In the genomic region with DNA sequence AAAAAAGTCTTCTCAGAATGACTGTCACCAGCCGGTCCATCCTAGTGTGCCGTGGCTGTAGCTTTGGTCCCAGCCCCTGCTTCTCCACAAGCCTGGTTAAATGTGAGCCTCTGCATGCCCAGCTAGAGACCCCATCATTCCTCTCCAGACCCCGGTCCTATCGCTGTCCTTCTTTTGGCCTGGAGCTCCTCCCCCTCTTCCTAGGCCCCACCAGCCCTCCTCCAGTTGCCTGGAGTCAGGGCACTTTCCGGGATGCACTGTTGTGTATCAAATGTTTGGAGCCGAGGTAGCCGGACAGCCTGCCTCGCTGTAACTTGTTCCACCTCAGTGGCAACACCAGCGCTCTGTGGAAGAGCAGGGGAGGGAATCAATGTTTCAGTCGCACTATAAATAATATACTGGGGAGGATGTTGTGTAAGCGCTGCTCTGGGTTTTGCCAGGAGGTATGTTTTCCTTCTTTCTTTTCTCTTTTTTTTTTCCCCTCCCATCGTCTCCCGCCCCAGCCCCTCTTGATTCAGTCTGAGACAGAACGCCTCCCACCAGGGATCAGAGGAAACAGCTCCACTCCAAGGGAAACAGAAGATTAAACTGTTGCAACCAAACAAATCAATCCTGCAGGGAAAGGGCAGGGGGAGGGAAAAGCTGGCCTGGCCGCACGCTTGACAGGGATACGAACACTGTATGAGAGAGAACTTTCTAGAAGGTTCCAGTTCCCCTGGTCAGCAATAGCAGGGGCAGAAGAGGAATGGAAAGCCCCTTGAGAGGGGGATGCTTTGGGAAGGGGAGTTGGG, we compare ENCODE assay signal across 8 mouse cellular contexts.
DNase-seq lines count a peak whose midpoint lies in the region; ATAC-seq and TF ChIP-seq lines count a peak whose summit lies in the region.

No protein-coding gene starts in this region.

- intact Hi-C loops in heart, adult 2 months (cut with DNase I): no loop called here
- intact Hi-C loops in left cerebral cortex, postnatal 36 days (cut with DNase I): no loop called here

- no peaks in the 10 kb centered on the region for H3K79me2 ChIP-seq in heart, adult 2 months (replicated peaks; ENCODE audit: control insufficient read depth, insufficient read depth, low read length)

- H3K9ac ChIP-seq in forebrain, embryonic 16.5 days (replicated peaks; ENCODE audit: low read depth, low read length): no peak overlapping the region
- no peak overlapping the region for H3K9ac ChIP-seq in heart, adult 2 months (ENCODE audit: low read depth, low read length)

- TF ChIP-seq CTCF in heart, adult 2 months (IDR thresholded peaks at IDR 0.05): no peak

- TF ChIP-seq EP300 in heart, adult 2 months (IDR thresholded peaks at IDR 0.05; ENCODE audit: insufficient read depth, low read depth, low read length): no peak

- WGBS in forebrain, embryonic 10.5 days: 36% methylated on average over 17 of the region's 17 CpGs
- whole genome bisulfite sequencing in forebrain, embryonic 16.5 days: 22% methylated on average over 17 of the region's 17 CpGs
- 30% methylated on average over 17 of the region's 17 CpGs for WGBS in heart, adult 2 months

- H3K36me3 ChIP-seq in forebrain, embryonic 10.5 days (replicated peaks): no peaks in the 10 kb centered on the region
- H3K36me3 ChIP-seq in forebrain, embryonic 16.5 days (ENCODE audit: control insufficient read depth, insufficient read depth): no peaks in the 10 kb centered on the region
- H3K36me3 ChIP-seq in heart, adult 2 months (ENCODE audit: control insufficient read depth, insufficient read depth, low read length): no peaks in the 10 kb centered on the region

- peaks cover 24% of the 10 kb centered on the region for H3K4me1 ChIP-seq in forebrain, embryonic 10.5 days
- H3K4me1 ChIP-seq in forebrain, embryonic 16.5 days (replicated peaks; ENCODE audit: control insufficient read depth, insufficient read depth, low read length): peaks cover 29% of the 10 kb centered on the region
- H3K4me1 ChIP-seq in heart, adult 2 months (ENCODE audit: control insufficient read depth, insufficient read depth, low read length): no peaks in the 10 kb centered on the region

- no peaks in the 10 kb centered on the region for H3K27me3 ChIP-seq in forebrain, embryonic 10.5 days (ENCODE audit: poor library complexity, severe bottlenecking)
- H3K27me3 ChIP-seq in forebrain, embryonic 16.5 days (replicated peaks; ENCODE audit: control insufficient read depth, insufficient read depth, low read length): no peaks in the 10 kb centered on the region
- no peaks in the 10 kb centered on the region for H3K27me3 ChIP-seq in heart, adult 2 months (ENCODE audit: control insufficient read depth, insufficient read depth, low read length)

- H3K4me2 ChIP-seq in forebrain, embryonic 16.5 days (ENCODE audit: low read length): no peak overlapping the region

- peak; percentile 25 for DNase-seq in forebrain, embryonic 10.5 days (ENCODE audit: extremely low spot score, low spot score)
- DNase-seq in R1 (ENCODE audit: low read depth, low spot score): peak; percentile 20
- DNase-seq in heart, adult 2 months: peak; percentile 12 to 23
- peak; percentile 42 to 45 for DNase-seq in left cerebral cortex, postnatal 36 days (ENCODE audit: low spot score in 2 of 2)
- peak; percentile 13 for DNase-seq in ovary, postnatal 36 days (ENCODE audit: low spot score)
- no peak for DNase-seq in cerebellum, adult 18-20 months
- no peak for DNase-seq in spleen, postnatal 4 days (ENCODE audit: low spot score in 2 of 2)

- no peak for ATAC-seq in forebrain, embryonic 16.5 days

- H3K4me3 ChIP-seq in forebrain, embryonic 10.5 days: no peak overlapping the region
- H3K4me3 ChIP-seq in forebrain, embryonic 16.5 days (replicated peaks; ENCODE audit: low read length): no peak overlapping the region
- no peak overlapping the region for H3K4me3 ChIP-seq in heart, adult 2 months

- no peak for TF ChIP-seq POLR2A in heart, adult 2 months (IDR thresholded peaks at IDR 0.05; ENCODE audit: insufficient read depth, low read depth, low read length)

- peak overlapping the region; percentile 60 for H3K27ac ChIP-seq in forebrain, embryonic 10.5 days
- H3K27ac ChIP-seq in forebrain, embryonic 16.5 days (ENCODE audit: low read length): no peak overlapping the region
- no peak overlapping the region; the same call in 1 of the 2 replicates for H3K27ac ChIP-seq in heart, adult 2 months

- H3K9me3 ChIP-seq in forebrain, embryonic 10.5 days: no peaks in the 10 kb centered on the region
- H3K9me3 ChIP-seq in forebrain, embryonic 16.5 days (ENCODE audit: control insufficient read depth, low read length): no peaks in the 10 kb centered on the region

Comparison
In these comparisons a context has a peak if more than half of its experiments do, and no peak if none do; other contexts are left out.
1. DNase-seq: peak in forebrain, embryonic 10.5 days (single experiment), R1 (single experiment), heart, adult 2 months (2 of 2), left cerebral cortex, postnatal 36 days (2 of 2) and ovary, postnatal 36 days (single experiment); none in cerebellum, adult 18-20 months (0 of 2) and spleen, postnatal 4 days (0 of 2).